Mouse (Mus musculus): ENCODE data around the gene Nfia.

The Nfia gene

DNA sequence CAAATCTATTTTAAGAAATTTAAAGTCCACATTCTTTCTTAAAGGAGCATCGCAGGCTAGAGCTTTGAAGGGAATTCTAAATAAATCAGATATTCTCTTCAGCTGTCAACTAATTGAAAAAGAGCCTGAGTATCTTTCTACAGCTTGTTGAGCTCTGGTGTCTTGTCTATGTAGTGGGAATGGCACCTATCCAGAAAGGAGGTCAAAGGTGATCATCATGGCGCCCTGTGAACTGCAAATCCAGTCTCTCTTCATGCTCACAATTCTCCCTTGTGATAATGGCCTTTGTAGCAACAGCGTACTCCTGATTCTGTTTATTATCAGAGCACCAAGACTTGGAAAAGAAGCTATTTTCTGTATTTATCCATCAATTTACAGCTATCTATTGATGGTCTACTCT is 6.4 kb upstream of the Nfia start:
- no peak for DNase-seq (ENCODE audit: low read depth)

DNA sequence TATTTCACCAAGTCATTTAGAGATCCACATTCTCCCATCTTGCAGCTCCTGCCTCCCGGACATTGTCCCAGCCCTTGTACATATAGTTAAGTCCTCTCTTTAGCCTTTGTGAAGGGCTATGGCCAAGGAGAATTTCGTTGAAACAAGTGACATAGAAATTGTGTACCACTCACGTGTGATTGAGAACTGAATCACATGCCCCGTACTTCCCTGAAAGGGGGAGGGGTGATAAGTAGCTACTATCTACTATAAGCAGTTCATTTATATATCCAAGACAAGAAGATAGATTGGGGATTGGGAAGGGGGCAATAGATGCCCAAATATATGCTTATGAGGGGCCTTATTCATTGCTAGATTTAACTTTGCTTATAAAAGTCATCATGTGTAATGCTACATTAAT is 5.5 kb upstream of the Nfia start:
- no peak for DNase-seq (ENCODE audit: low read depth)

- DNase-seq (ENCODE audit: low read depth) = no peak
Measured at GRCm38 (mm10) chr4:97767516-97767915, 5.0 kb upstream of the Nfia start.

DNA sequence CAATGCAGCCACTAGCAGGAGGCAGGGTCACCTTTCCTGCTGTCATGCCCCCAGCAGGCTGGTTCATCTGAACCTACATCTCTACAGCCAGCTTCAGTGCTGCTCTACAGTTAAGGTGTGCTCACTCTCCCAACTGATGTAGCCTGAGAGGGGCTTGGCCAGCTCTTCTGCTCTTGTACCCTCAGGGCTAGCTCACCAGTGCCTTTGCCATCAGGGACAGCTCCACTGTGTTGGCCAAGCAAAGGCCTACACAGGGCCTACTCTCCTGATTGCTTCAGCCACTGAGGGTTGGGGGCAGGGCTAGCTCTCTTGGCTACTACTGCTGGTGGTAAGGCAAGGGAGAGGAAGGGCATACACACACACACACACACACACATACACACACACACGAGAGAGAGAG is 2.7 kb upstream of the Nfia start:
- no peak for DNase-seq (ENCODE audit: low read depth)

DNA sequence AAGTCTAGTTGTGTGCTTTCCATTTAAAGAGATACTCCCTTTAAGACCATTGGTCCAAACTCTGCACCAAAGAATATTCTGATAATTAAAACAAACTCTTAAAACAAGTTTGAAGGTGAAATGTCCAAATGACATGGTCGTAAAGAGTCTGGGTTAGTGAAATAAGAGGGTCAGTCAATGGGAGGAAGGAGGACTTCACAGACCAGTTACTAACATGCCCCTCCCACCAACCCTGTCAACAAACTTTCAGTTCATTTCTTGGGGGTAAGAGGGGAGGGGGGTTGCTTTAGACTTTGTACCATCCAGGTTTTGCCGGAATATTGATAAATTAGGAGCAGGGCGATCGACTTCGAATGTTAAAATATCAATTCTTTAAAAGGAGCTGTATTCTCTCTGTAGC is 1.1 kb upstream of the Nfia start:
- no peak for DNase-seq (ENCODE audit: low read depth)

- peak; percentile 95 for DNase-seq (ENCODE audit: low read depth)
Measured at GRCm38 (mm10) chr4:97772084-97772484, 450 bp upstream of the Nfia start.

DNA sequence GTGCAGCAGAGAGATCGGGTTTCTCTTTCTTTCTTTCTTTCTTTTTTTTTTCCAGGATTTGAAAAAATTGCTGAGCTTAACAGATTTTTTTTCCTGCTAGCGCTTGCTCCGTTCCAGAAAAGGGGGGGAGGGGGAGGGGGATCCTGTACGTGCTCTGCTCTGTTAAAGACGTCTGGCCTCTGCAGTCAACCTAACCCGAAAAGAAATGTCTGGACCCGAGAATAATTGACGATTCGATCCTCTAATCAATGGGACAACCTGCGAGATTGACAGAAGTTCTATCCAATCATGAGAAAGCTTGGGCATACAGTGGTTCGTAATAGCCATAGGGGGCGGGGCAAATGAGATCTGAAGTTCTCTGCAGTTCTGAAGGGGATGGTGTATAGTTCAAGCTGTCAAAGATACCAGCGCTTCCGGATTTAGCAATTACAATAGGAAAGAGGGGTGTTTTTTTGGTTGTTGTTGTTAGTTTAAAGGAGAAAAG is 618 bp downstream of the Nfia start:
- peak; percentile 98 for DNase-seq (ENCODE audit: low read depth)

DNA sequence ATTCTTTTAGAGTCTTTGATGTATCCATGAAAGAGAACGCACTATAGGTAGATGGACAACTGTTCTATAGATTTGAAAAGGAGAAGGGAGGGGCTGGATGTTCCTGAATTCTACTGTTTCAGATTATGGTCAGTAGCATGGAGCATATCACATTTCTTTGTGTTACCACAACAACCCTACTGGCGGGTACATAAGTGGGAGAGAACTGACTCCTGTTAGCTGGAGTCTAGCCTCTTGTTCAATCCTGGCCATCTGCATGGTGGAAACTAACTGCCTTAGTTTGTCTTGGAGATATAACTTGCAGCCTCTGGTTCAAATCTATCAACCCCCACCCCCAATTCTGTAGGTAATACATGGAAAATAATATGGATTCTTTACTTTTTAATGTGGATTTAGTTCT is 1.3 kb downstream of the Nfia start:
- DNase-seq (ENCODE audit: low read depth) = no peak

GRCm38 (mm10) chr4:97774446-97774950 is 2.0 kb downstream of the Nfia start:
- DNase-seq (ENCODE audit: low read depth) = no peak

DNA sequence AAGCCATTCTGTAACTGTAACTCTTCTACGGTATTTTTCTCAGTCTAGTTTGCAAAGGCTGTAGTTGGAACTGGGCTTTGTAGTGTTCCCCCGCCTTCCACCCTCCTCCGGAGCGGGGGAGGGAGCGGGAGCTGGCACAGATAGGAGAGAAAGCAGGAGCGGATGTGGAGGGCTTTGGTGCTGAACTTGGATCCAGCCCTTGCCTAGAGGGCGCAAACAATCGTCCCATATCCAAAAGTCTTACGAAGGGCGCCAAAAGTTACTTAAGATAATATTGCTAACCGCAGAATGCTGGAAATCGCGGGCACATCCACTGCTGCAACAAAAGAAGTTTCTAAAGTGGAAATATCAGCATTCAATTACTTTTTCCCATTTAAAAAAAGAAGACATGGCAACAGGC is 2.5 kb downstream of the Nfia start:
- DNase-seq (ENCODE audit: low read depth) = peak; percentile 82

DNA sequence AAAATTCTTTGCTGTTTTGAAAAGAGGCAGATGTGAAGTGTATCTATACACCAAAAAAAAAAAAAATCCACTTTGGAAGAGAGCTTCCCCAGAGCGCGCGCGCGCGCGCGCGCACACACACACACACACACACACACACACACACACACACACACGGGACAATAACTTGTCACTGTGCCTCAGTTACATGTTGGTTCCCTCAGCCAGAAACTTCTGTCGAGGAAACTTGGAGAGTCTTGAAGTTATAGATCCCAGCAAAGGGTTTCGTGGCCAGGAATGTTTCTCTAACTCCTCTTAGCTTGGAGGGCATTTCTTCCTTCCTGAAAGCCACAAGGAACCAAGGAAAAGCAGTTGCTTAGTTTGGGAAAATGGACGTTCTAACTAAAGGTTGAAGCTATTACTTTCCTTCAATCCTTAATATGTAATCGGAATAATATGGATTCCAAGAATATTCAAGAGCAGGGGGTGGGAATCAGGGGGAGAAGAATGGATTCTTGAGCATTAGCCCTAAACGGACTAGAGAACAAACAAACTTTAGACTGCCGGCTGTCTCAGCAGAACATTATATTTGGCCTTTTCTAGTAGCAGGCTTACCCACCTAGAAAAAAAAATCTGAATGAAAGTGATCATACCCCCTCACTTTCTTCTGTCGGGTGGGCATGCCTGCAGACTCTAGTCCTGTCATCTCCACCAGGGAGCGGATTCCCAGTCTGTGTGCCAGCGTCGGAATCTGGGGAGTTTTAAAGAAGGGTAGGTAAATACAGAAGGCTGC is 3.1 kb downstream of the Nfia start:
- DNase-seq (ENCODE audit: low read depth) = no peak

DNA sequence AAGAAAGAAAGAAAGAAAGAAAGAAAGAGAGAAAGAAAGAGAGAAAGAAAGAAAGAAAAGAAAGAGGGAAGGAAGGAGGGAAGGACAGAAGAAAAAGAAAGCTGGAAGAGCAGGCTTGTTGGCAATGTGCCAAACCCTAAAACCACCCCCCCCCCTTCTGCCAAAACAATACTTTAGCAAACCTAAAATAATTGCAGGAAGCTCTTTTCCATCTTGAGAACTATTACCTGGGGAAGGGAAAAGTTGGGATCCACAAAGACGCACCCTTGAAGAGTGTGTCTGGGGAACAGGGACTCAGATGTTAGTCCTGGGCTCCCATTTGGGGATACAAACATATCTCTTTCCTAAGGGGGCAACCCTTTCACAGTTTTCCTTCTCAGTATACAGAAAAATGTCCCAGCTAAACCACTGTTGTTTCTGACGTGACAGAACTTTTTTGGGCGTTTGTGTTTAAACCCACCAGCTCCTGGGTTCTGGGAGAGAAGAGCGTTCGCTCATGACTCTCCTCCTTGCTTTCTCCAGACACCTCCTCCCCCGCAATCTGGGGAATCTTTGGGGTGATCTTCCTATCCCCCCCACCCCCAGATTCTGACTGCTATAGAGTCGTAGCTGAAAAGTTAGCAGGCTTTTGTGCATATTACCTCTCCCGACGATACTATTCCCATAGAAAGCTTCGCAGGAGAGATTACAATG is 4.0 kb downstream of the Nfia start:
- no peak for DNase-seq (ENCODE audit: low read depth)

DNA sequence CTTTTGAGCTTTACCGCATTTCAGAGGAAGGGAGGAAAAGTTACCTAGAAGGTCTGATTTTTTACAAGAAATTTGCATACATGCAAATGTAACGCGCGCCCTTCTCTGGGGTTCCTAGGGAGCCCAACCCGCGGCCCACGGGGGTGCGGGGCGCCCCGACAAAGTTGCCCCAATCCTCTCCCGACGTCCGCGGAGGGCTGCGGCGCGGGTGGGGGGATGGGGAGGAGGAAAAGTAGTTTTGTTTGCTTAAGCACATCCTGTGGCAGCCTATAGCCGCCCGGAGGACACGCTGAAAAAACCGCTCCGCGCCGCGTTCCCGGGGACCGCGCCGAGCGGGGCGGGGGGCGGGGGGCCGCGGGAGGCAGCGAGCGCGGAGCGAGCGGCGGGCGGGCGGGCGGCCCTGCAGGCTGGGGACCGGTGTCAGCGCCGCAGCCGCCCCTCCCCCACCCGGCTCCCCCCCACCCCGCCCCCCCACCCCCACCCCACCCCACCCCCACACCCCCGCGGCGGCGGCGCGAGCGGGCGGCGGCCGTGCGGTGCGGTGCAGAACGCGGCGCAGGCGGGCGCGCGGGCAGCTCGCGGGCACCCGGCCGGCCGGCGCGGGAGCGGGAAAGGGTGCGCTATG is 4.7 kb downstream of the Nfia start:
- DNase-seq (ENCODE audit: low read depth) = no peak

GRCm38 (mm10) chr4:97777706-97778176 is 5.2 kb downstream of the Nfia start, which contains the start of gene E130114P18Rik:
TSS of gene E130114P18Rik (minus strand) at chr4:97778078.
- no peak for DNase-seq (ENCODE audit: low read depth)

DNA sequence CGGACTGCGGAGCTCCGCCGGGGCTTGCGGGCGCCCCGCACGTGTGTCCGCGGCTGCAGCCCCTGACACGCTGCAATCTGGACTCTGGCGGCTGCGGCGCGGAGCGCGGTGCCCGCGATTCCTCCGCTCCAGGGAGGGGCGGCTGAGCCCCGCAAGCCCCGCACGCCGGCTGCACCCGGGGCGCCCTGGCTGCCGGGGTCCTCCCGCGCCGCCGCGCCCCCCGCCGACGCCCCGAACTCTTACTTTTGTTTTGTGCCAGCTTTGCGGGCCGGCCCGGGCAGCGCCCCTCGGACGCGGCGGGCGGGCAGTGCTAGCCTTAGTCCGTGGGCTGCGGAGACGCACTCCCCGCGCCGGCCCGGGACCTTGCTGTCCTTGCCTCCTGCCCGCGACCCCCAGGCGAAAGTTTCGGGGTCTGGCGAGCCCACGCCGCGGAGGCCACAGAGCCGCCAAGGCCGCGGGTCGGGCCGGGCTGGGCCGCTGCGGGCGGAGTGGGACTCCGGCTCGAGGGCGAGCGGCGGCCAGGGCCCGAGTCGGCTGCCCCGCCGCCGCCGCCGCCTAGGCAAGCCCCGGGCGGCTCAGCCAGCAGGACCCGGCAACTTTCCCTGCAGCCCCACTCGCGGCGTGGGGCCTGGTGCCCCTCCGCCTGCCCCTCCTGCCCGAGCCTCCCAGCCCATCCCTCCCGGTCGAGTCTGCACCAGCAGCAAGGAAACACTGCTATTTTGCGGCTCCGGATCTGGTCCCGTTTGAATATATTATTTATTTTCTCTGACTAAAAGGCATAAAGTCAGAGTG is 5.9 kb downstream of the Nfia start:
- DNase-seq (ENCODE audit: low read depth) = no peak

- no peak for DNase-seq (ENCODE audit: low read depth)
Measured at GRCm38 (mm10) chr4:97779003-97779930, 6.7 kb downstream of the Nfia start.

- DNase-seq (ENCODE audit: low read depth) = no peak
Measured at GRCm38 (mm10) chr4:97780024-97780423, 7.5 kb downstream of the Nfia start.

- DNase-seq (ENCODE audit: low read depth) = no peak
Measured at GRCm38 (mm10) chr4:97780666-97781435, 8.3 kb downstream of the Nfia start.

DNA sequence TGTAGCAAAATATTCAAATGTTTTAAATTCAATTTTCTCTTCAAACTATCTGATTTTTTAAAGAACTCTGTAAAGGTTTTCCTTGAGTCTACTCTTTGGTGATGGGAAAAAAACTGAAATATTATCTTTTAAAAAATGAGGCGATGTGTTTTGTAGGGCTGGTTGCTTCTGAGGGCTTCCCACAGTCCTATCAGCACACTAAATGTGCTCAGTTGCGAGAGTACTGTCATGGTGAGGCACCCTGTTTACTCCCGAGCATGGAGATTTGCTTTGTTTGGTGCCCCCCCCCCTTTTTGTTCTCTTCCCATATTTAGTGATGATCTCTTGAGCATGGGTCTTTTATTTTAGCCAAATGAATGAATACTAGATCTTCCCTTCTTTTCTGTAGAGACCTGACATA is 9.5 kb downstream of the Nfia start:
- no peak for DNase-seq (ENCODE audit: low read depth)

- no peak for DNase-seq (ENCODE audit: low read depth)
Measured at GRCm38 (mm10) chr4:97782497-97782896, 10.0 kb downstream of the Nfia start.

Measured in fibroblast of lung, adult 2 months (primary cell).